Mouse (Mus musculus): ENCODE results near the gene Kctd2.

GRCm38 (mm10) chr11:115372015-115372414 lies 47.9 kb upstream of the Kctd2 start:
- TF ChIP-seq CTCF (IDR thresholded peaks at IDR 0.05; ENCODE audit: low read depth) (no peak), EP300 (IDR thresholded peaks at IDR 0.05; ENCODE audit: low read depth) (no peak)

All from liver, postnatal 0 days (tissue).